Mouse (Mus musculus) neutrophil, adult 5-6 weeks (primary cell): Measurements from ENCODE around the gene Ube2d2b. TPM values are rescaled to one million over a fixed set of nuclear protein-coding genes. Genes with fewer than 3 reads are reported as not detected.

ENCODE experiments used
- total RNA-seq: library from RNA; stranded (forward); fragments of 200-1000 nt; gene quantifications from 2 replicates; pipeline ENCODE4 v1.2.3, GENCODE M21; 2017

Ube2d2b gene
- total RNA-seq, 1 experiment from 2014 or later: not detected

Other genes with a start within 250 kb of the Ube2d2b start
- 25.1 and 31.4 TPM in 2 replicates for gene Rpap2, start 232.7 kb upstream of the Ube2d2b start, total RNA-seq
- 14.3 and 17.4 TPM in 2 replicates for gene Glmn, start 232.2 kb upstream of the Ube2d2b start, total RNA-seq
- 0.98 and 1.9 TPM in 2 replicates for gene Gfi1, start 104.1 kb upstream of the Ube2d2b start, total RNA-seq
- gene Evi5, start 45.0 kb downstream of the Ube2d2b start, total RNA-seq: 23.6 and 27.4 TPM in 2 replicates
- gene Rpl5, start 70.4 kb downstream of the Ube2d2b start, total RNA-seq: 399 and 518 TPM in 2 replicates
- 39.3 and 44.8 TPM in 2 replicates for gene Fam69a, start 157.0 kb downstream of the Ube2d2b start, total RNA-seq
- gene Mtf2, start 235.6 kb downstream of the Ube2d2b start, total RNA-seq: 72.9 and 85.4 TPM in 2 replicates